Mouse (Mus musculus) lung, adult 10 weeks (tissue): ENCODE results near the gene Gm7978. TPM values are rescaled to one million over a fixed set of nuclear protein-coding genes. Genes with fewer than 3 reads are reported as not detected.

Experiments used
- polyA plus RNA-seq: library from polyadenylated mRNA; stranded (reverse); fragments of 350-450 nt; fragmentation: Illumina TruSeq; extraction: RNeasy Lipid Tissue Mini Kit (QIAGEN cat#74804); gene quantifications from one replicate; pipeline ENCODE4 v1.2.3, GENCODE M21; 2014; ENCODE audit warnings: low read depth, low replicate concordance; ENCODE audit not compliant: insufficient read depth

Gene Gm7978
- polyA plus RNA-seq = not detected

DNA sequence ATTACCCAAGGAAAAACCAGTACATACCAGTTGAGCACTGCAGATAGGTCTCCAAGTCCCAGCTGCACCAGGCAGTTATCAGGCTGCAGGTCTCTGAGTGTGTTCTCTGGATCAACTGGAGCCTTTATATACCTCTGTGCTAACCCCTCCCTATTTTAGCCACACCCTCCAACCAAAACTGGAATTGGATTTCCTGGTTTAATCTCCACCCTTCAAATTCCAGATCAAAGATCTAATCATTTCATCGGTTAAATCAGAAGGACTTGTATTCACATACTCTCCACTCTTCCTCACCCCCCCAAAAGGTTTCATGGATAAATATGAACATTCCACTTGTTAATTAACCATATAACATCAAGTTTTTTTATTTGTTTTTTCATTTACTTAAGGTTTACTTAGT lies at the start of gene Gm7978:
Gene Gm7978 (minus strand): TSS at position 101 of the 400 bp plus-strand sequence.

DNA sequence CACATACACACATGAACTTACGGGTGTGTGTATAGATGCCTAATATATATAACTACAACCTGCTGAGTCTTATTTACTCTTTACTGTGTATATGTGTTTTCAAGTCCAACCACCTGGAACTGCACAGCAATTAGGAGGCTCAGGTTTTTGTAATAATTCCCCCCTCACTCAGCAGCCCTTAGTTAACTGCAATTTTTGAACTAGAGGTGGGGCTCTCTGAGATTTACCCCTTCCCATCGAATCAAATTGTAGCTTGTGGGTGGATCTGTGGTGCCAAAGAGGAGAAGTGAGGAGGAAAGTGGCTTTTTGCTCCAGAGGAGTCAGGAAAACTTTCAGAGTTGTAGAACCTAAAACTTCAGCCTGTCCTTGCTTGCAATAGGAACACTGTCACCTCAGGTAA lies 39.7 kb upstream of the Gm7978 start, which contains the start of gene E330014E10Rik:
Gene E330014E10Rik (plus strand): TSS at position 301 of the 400 bp plus-strand sequence.

DNA sequence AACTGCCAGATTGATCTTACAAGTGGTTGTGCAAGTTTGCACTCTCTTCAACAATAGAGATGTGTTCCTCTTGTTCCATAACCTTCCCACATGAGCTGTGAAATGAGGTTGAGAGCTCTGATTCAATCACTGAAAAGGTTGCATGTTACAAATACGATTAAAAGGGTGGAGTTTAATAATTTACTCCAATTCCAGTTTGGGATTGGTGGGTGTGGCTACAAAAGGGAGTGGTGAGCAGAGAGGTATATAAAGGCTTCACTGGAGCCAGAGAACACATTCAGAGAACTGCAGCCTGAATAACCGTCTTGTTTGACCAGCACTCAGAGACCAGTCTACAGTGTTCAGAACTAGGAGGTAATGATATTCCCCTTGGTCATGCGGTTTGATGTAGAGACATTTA lies 5.7 kb upstream of the Gm7978 start, which contains the start of gene Gm7982:
Gene Gm7982 (plus strand): TSS at position 301 of the 400 bp plus-strand sequence.

Other genes starting within 250 kb of the Gm7978 start
- not detected for gene Gm3286, start 225.4 kb downstream of the Gm7978 start, polyA plus RNA-seq
- gene Gm7971, start 141.3 kb downstream of the Gm7978 start, polyA plus RNA-seq = not detected
- not detected for gene Gm7982, start 5.8 kb upstream of the Gm7978 start, polyA plus RNA-seq
- gene E330014E10Rik, start 39.8 kb upstream of the Gm7978 start, polyA plus RNA-seq = not detected
- gene Cxcl13, start 220.8 kb upstream of the Gm7978 start, polyA plus RNA-seq = 25.6 TPM